Mouse (Mus musculus) natural killer cell, adult 2 months (primary cell): ENCODE data around the gene Kcnq2.

ENCODE experiments used
- DNase-seq, 2 experiments: peaks; one replicate each; pipeline ENCODE4 v3.0.0; 2022; ENCODE audit warnings: low spot score in 2 of 2

Kcnq2 gene

GRCm38 (mm10) chr2:181134591-181135445 lies at the start of gene Kcnq2:
Kcnq2 (minus strand) TSS chr2:181135300.
- no peak for DNase-seq

DNA sequence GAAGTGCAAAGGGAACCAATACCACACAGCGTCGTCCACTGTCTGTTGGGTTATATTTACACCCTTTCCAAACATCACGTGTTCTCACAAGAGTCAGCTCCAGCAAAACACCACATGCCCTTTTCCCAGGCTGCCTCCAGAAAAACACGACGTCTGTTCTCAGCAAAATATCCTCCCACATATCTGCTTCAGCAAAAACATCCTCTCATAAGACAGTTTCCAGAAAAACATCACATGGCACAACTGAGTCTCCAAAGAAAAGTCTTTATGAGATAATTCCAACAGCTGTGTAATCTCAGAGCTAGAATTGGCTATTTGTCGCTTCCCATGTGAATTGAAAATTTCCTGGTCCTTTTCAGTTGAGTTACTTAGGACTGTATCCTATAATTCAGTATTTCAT lies 45.8 kb upstream of the Kcnq2 start:
- DNase-seq: no peak

DNA sequence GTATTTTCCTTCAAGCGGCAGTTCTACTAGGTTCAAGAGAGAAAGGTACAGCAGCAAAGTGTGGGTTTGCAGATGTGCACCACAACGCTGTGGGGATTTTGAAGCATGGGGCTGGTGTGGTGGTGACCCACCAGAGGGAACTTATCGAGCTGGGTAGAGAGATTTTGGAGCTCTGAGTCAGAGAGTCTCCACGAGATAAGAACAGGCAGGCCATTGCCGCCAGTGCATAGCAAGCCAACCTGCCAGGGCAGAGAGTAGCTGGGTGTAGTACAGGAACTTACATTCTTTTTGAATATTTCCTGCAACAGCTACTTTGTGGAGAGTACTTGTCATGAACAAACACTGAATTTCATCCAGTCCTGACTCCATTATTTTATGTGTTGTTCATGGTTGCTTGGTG lies 43.4 kb upstream of the Kcnq2 start:
- DNase-seq: no peak

GRCm38 (mm10) chr2:181178015-181178414 lies 42.9 kb upstream of the Kcnq2 start:
- no peak for DNase-seq

DNA sequence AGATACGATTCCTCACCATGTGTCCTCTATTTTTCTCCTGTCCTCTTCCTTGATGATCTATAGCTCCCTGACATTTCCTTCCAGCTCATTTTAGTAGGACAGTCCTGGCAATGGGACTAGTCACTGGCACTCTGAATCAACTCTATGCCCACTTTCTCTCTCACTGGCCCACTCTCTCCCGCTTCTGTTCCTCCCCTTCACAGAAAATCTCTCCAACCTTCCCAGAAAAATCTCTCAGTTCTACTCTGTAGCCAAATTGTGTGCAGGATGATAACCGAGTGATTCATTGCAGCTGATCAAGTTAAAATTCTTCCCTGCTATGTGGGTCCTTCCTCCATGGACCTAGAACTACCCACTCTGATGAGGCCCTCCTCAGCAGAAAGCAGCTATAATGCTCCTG lies 39.5 kb upstream of the Kcnq2 start:
- no peak for DNase-seq

- DNase-seq: no peak
Observed at GRCm38 (mm10) chr2:181166469-181166868, 31.4 kb upstream of the Kcnq2 start.

GRCm38 (mm10) chr2:181160821-181161220 lies 25.7 kb upstream of the Kcnq2 start:
- DNase-seq: no peak

- DNase-seq: no peak
Observed at GRCm38 (mm10) chr2:181159771-181160170, 24.7 kb upstream of the Kcnq2 start.

GRCm38 (mm10) chr2:181159091-181159514 lies 24.0 kb upstream of the Kcnq2 start:
- DNase-seq: no peak

DNA sequence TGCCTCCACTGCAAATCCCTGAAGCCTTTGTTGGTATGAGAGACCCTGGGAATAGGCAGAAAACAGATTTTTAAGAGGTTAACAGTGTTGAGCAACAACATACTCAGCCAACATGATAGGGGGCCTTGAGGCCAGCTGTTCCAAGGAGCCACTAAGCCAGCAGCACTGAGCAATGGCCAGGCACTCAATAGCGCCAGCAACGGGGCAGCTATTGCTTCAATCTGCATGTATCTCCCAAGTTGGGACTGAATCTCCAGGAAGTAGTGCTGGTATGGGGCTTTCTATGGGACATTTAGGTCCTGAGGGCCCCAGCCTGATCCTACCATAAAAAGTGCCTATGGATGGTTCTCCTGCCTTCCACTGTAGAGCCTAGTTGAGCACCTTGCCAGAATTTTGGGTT lies 23.4 kb upstream of the Kcnq2 start:
- no peak for DNase-seq

- no peak for DNase-seq
Observed at GRCm38 (mm10) chr2:181157716-181158302, 22.7 kb upstream of the Kcnq2 start.

DNA sequence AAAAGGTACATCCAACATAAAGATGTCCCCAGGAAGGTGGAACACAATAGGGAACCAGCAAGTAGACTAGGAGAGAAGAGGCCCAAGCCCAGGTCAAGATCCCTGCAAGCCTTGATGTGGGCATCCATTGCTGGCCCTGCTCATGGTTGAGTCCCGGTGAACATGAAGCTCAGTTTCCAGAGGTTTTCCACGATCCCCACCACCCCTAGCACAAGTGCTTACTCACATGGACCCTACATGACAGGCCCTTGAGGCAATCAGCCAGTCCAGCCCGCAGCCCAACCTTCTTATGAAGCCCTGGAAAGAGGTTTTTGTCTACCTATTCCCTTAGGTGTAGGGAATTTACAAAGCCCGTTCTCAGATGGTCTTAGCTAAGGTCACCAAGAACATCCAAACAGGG lies 22.1 kb upstream of the Kcnq2 start:
- no peak for DNase-seq

GRCm38 (mm10) chr2:181156248-181157121 lies 21.4 kb upstream of the Kcnq2 start, which contains the start of gene Eef1a2:
Eef1a2 (minus strand) TSS chr2:181157014.
- DNase-seq: no peak

DNA sequence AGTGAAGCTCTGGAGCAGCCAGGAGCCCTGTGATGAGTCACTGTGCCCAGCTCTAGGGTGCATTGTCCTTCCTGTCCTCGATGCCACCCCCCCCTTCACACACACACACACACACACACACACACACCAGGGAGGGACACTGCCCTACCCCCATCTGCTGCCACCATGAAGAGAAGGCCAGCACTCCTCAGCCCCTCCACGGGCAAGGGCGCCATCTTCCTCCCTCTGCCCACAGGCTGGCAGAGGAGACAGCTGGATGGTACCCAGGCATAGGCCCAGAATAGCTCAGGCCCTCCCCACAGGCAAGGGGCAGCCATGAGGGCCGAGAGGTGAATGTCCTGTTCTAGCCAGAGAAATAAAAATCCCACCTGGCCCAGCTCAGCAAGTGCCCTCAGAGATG lies 20.7 kb upstream of the Kcnq2 start:
- no peak for DNase-seq

DNA sequence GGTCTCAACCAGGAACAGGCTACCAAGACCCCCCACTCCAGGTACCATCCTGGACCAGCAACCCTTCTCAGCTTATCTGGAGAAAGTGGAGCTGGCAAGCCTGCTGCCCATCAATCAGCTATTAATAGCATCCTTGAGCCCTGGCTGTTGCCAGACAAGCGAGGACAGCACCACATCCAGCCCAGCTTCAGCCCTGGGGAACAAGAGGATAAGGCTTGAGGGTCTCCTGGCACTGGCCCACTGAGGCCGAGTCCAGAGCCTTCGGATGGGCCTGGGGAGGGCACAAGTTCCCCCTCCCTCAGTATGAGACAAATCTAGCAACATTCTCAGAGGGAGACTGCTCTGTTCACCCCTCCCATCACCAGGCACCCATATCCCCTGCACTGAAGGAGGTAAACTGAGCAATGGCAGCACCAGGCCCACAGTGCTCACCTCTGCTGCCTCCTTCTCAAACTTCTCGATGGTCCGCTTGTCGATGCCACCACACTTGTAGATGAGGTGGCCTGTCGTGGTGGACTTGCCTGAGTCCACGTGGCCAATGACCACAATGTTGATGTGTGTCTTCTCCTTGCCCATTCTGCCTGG lies 19.8 kb upstream of the Kcnq2 start:
- DNase-seq: no peak

DNA sequence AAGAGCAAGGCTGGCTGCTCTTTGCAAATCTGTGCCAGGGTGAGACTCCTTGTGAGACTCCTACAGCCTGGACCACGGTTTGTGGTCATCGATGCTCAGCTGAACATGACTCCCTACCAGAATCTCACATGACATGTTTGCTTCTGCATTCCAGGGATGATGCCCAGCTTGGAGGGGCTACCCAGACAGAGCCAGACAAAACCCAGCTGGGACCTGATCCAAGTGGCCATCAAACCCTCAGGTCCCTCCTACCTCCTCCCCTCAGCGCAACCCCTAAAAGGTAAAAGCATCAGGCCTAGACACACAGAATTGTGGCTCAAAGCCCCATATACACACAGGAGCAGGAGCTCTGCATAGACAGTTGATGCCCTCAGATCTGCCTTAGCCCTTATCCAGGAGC lies 19.3 kb upstream of the Kcnq2 start:
- DNase-seq: no peak

- DNase-seq: no peak
Observed at GRCm38 (mm10) chr2:181153837-181154236, 18.7 kb upstream of the Kcnq2 start.

- DNase-seq: no peak
Observed at GRCm38 (mm10) chr2:181153131-181153530, 18.0 kb upstream of the Kcnq2 start.

DNA sequence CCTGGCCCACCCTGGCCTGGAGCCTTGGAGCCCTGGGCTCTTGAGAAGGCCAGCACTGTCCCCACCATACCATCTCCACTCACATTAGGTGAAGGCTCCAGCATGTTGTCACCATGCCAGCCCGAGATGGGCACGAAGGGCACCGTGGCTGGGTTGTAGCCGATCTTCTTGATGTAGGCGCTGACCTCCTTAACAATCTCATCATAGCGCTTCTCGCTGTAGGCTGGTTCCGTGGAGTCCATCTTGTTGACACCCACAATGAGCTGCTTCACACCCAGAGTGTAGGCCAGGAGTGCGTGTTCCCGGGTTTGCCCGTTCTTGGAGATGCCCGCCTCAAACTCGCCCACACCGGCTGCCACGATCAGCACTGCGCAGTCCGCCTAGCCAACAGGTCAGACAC lies 17.6 kb upstream of the Kcnq2 start:
- DNase-seq: no peak

GRCm38 (mm10) chr2:181150281-181150680 lies 15.2 kb upstream of the Kcnq2 start:
- DNase-seq: no peak

- no peak for DNase-seq
Observed at GRCm38 (mm10) chr2:181148318-181148955, 13.3 kb upstream of the Kcnq2 start.
